Mouse (Mus musculus): ENCODE measurements around the gene Med23. TPM values are rescaled to one million over a fixed set of nuclear protein-coding genes. Genes with fewer than 3 reads are reported as not detected.

Med23 gene
- polyA plus RNA-seq, 1 experiment from 2014 or later, result 31.2 TPM

DNA sequence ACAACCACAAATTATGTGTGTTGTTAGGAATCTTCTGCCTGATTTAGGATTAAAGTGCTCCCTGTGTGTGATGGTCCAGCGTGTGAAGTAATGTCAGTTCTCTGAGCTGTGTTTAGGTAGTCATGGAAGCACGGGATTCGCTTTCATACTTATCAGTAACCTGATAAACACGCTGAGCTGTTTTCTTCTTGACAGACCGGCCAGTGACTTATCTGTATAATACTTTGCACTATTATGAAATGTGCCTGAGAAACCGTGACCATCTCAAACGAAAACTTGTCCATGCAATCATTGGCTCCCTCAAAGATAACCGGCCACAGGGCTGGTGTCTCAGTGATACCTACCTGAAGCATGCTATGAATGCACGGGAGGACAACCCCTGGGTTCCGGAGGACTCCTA lies 35.8 kb downstream of the Med23 start:
- Histone ChIP-seq H3K4me1 (no peaks in the 10 kb centered on the region), H3K36me3 (peaks cover 93% of the 10 kb centered on the region), H3K27me3 (no peaks in the 10 kb centered on the region), H3K4me2 (replicated peaks) (no peak overlapping the region), H3K9me3 (replicated peaks) (no peaks in the 10 kb centered on the region), H3K9ac (no peak overlapping the region), H3K27ac (no peak overlapping the region), H3K4me3 (no peak overlapping the region)
- WGBS, result 96% methylated on average over 10 of the region's 10 CpGs
- no peak for ATAC-seq (ENCODE audit: low FRiP score)

DNA sequence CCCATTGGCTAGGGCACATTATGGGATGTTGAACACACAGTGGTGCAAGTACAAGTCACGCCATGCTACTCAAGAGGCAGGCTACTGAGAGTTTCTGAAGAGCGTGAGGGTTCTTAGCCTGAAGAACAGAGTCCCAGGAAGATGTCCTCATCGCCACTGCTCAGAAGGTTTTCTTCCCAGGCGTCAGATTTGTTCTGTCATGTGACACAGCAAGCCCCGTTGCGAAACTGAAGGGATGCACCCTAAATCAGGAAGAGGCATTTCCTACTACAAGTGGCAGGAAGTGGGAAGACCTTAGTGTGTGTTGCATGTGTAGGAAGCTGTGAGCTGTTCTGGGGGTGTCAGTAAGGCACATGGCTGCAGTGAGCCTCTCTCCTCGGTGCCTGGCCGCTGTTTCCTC lies 41.4 kb downstream of the Med23 start:
- H3K4me1 ChIP-seq, result no peaks in the 10 kb centered on the region
- H3K36me3 ChIP-seq, result peaks cover 83% of the 10 kb centered on the region
- H3K27ac ChIP-seq, result no peak overlapping the region
- H3K9me3 ChIP-seq (replicated peaks), result no peaks in the 10 kb centered on the region
- no peak overlapping the region for H3K9ac ChIP-seq
- H3K4me2 ChIP-seq (replicated peaks), result no peak overlapping the region
- 95% methylated on average over 8 of the region's 8 CpGs for WGBS
- ATAC-seq (ENCODE audit: low FRiP score), result no peak
- H3K27me3 ChIP-seq, result no peaks in the 10 kb centered on the region
- no peak overlapping the region for H3K4me3 ChIP-seq

DNA sequence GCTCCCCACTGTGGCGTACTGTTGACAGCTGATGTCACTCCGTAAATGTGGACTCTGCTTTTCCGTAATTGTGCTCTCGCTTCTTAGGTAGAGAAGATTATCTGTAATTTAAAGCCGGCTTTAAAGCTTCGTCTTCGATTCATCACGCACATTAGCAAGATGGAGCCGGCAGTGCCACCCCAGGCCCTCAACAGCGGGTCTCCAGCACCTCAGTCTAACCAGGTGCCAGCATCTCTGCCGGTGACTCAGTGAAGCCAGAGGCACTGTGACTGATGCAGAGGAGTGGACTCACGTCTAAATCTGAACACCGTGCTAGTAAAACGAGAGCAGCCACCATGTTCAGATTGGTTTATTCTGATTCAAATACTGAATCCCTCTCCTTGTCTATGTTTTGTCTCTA lies 42.8 kb downstream of the Med23 start:
- Histone ChIP-seq H3K4me3 (no peak overlapping the region), H3K27me3 (no peaks in the 10 kb centered on the region), H3K4me1 (no peaks in the 10 kb centered on the region), H3K36me3 (peaks cover 78% of the 10 kb centered on the region), H3K9ac (no peak overlapping the region), H3K4me2 (replicated peaks) (no peak overlapping the region), H3K27ac (no peak overlapping the region), H3K9me3 (replicated peaks) (no peaks in the 10 kb centered on the region)
- no peak for ATAC-seq (ENCODE audit: low FRiP score)
- WGBS, result 97% methylated on average over 14 of the region's 14 CpGs

DNA sequence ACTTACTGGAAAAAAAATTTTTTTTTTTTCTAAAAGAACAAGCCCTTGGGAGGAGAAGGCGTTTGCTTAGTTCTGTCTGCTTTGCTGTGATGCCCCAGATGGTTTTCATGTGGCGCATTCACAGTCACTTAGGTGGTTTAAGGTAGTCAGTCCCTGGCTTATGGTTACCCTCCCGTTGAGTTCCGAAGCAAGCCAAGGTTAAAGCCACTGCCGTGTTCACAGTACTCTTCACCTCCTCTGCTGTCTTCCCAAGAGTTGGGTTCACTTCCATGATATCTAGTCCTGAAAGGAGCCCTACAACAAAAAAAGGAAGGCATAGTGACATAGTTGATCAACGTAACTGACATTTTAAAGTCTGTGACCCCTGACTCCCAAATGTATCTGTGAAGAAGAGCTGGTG lies 45.7 kb downstream of the Med23 start:
- ATAC-seq (ENCODE audit: low FRiP score), result no peak
- no peaks in the 10 kb centered on the region for H3K4me1 ChIP-seq
- H3K9me3 ChIP-seq (replicated peaks), result no peaks in the 10 kb centered on the region
- H3K4me3 ChIP-seq, result no peak overlapping the region
- no peak overlapping the region for H3K9ac ChIP-seq
- WGBS, result 90% methylated on average over 6 of the region's 6 CpGs
- no peak overlapping the region for H3K27ac ChIP-seq
- no peaks in the 10 kb centered on the region for H3K27me3 ChIP-seq
- H3K4me2 ChIP-seq (replicated peaks), result no peak overlapping the region
- H3K36me3 ChIP-seq, result peaks cover 56% of the 10 kb centered on the region

- H3K9me3 ChIP-seq (replicated peaks), result no peaks in the 10 kb centered on the region
- WGBS, result 72% methylated on average over 4 of the region's 4 CpGs
- peaks cover 9% of the 10 kb centered on the region; the same call in 1 of the 2 replicates for H3K4me1 ChIP-seq
- H3K4me3 ChIP-seq, result no peak overlapping the region
- no peak overlapping the region for H3K27ac ChIP-seq
- H3K4me2 ChIP-seq (replicated peaks), result no peak overlapping the region
- no peak overlapping the region for H3K9ac ChIP-seq
- peaks cover 6% of the 10 kb centered on the region; the same call in 1 of the 2 replicates for H3K36me3 ChIP-seq
- H3K27me3 ChIP-seq, result no peaks in the 10 kb centered on the region
- no peak for ATAC-seq (ENCODE audit: low FRiP score)
These were observed 53.2 kb downstream of the Med23 start for GRCm38 (mm10) chr10:24922977-24923376.

GRCm38 (mm10) chr10:24924296-24924695 lies 54.5 kb downstream of the Med23 start:
- H3K9me3 ChIP-seq (replicated peaks), result no peaks in the 10 kb centered on the region
- ATAC-seq (ENCODE audit: low FRiP score), result no peak
- H3K36me3 ChIP-seq, result no peaks in the 10 kb centered on the region
- no peak overlapping the region for H3K9ac ChIP-seq
- H3K27ac ChIP-seq, result no peak overlapping the region
- H3K4me3 ChIP-seq, result no peak overlapping the region
- H3K4me2 ChIP-seq (replicated peaks), result no peak overlapping the region
- peaks cover 12% of the 10 kb centered on the region; the same call in 1 of the 2 replicates for H3K4me1 ChIP-seq
- H3K27me3 ChIP-seq, result no peaks in the 10 kb centered on the region
- WGBS, result 75% methylated on average over 3 of the region's 3 CpGs

DNA sequence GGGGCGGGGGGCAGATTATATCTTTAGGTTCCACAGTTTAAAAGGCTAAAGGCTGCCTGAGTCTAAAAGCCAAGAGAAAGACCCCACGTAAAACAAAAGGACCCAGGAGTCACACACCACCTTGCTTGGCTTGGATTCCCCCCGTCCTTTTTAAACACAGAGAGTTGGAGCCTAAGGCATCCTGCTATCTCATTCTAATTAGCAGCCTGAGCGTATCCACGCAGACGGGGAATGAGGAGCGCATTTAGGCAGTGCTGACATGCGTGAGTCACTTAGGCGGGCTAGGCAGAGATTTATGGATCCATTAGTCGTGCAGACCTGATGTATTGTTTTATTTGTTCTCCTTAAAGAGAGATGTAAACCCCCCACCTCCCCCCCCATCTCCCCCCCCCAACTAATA lies 56.6 kb downstream of the Med23 start:
- 41% methylated on average over 10 of the region's 10 CpGs for WGBS
- no peak overlapping the region for H3K4me3 ChIP-seq
- no peaks in the 10 kb centered on the region for H3K27me3 ChIP-seq
- H3K9me3 ChIP-seq (replicated peaks), result no peaks in the 10 kb centered on the region
- H3K27ac ChIP-seq, result no peak overlapping the region
- peak; percentile 85 for ATAC-seq (ENCODE audit: low FRiP score)
- H3K4me2 ChIP-seq (replicated peaks), result no peak overlapping the region
- H3K4me1 ChIP-seq, result peaks cover 12% of the 10 kb centered on the region; the same call in 1 of the 2 replicates
- H3K36me3 ChIP-seq, result no peaks in the 10 kb centered on the region
- no peak overlapping the region for H3K9ac ChIP-seq

GRCm38 (mm10) chr10:24926962-24927720 lies 57.4 kb downstream of the Med23 start, which contains the start of gene Arg1:
TSS of gene Arg1 (minus strand) at chr10:24927484.
- 50% methylated on average over 14 of the region's 14 CpGs for WGBS
- Histone ChIP-seq H3K36me3 (no peaks in the 10 kb centered on the region), H3K4me2 (replicated peaks) (0 out of 2 replicates have a peak within 1 kb of the TSS, but pooled peaks have one; percentile 15), H3K9ac (no peak within 1 kb of the TSS), H3K4me3 (no peak within 1 kb of the TSS), H3K4me1 (peaks cover 12% of the 10 kb centered on the region; the same call in 1 of the 2 replicates), H3K9me3 (replicated peaks) (no peaks in the 10 kb centered on the region), H3K27ac (no peak within 1 kb of the TSS), H3K27me3 (no peaks in the 10 kb centered on the region)
- peak; percentile 64; the same call in 1 of the 2 replicates for ATAC-seq (ENCODE audit: low FRiP score)

DNA sequence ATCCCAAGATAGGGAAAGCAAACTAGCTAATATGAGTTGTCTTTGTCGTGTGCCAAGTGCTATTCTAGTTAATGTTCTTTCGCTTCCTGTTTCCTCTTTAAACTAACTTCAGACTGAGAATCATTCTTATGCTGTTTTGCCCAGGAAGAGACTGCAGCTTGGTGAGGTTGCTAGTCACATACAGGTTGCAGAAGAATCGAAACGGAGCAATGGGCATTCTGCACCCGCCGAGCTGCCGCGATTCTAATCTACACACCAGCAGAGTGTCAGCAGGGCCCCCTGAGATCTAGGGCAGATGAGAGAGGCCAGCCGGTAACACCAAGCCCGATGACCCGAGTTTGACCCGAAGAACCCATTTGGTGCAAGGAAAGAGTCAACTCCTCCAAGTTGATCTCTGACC lies 58.3 kb downstream of the Med23 start:
- 36% methylated on average over 12 of the region's 12 CpGs for WGBS
- H3K9me3 ChIP-seq (replicated peaks), result no peaks in the 10 kb centered on the region
- H3K27me3 ChIP-seq, result no peaks in the 10 kb centered on the region
- H3K4me3 ChIP-seq, result no peak overlapping the region
- H3K4me1 ChIP-seq, result peaks cover 12% of the 10 kb centered on the region; the same call in 1 of the 2 replicates
- H3K27ac ChIP-seq, result no peak overlapping the region
- ATAC-seq (ENCODE audit: low FRiP score), result no peak
- H3K4me2 ChIP-seq (replicated peaks), result no peak overlapping the region
- no peaks in the 10 kb centered on the region for H3K36me3 ChIP-seq
- no peak overlapping the region for H3K9ac ChIP-seq

GRCm38 (mm10) chr10:24930143-24930542 lies 60.4 kb downstream of the Med23 start:
- no peak overlapping the region for H3K27ac ChIP-seq
- no peak overlapping the region for H3K4me3 ChIP-seq
- no peak overlapping the region for H3K9ac ChIP-seq
- H3K9me3 ChIP-seq (replicated peaks), result no peaks in the 10 kb centered on the region
- H3K36me3 ChIP-seq, result no peaks in the 10 kb centered on the region
- H3K27me3 ChIP-seq, result no peaks in the 10 kb centered on the region
- H3K4me1 ChIP-seq, result peaks cover 12% of the 10 kb centered on the region; the same call in 1 of the 2 replicates
- ATAC-seq (ENCODE audit: low FRiP score), result no peak
- H3K4me2 ChIP-seq (replicated peaks), result no peak overlapping the region
- 85% methylated on average over 6 of the region's 6 CpGs for WGBS

DNA sequence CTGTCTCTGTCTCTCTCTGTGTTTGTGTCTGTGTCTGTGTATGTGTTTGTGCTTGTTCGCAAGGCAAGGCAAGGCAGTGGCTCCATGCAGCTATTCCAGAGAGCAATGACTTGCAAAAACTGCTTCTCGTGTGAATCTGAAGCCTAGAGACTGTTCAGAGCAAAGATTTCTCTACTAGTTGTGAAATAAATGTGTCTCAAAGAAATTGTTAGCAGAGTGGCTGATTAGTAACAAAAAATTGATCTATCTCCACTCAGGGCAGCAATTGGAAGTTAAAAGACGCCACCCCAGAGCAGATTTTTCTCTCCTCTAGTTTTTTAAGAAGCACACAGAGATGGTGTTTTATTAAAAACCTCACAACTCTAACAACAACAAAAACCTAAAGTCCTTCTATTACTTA lies 78.1 kb downstream of the Med23 start:
- ATAC-seq (ENCODE audit: low FRiP score), result no peak
- no peaks in the 10 kb centered on the region for H3K27me3 ChIP-seq
- H3K4me2 ChIP-seq (replicated peaks), result no peak overlapping the region
- H3K27ac ChIP-seq, result no peak overlapping the region
- no peaks in the 10 kb centered on the region for H3K4me1 ChIP-seq
- no peak overlapping the region for H3K4me3 ChIP-seq
- H3K36me3 ChIP-seq, result no peaks in the 10 kb centered on the region
- WGBS, result 82% methylated on average over 3 of the region's 3 CpGs
- H3K9ac ChIP-seq, result no peak overlapping the region
- no peaks in the 10 kb centered on the region for H3K9me3 ChIP-seq (replicated peaks)

- Histone ChIP-seq H3K27me3 (no peaks in the 10 kb centered on the region), H3K9me3 (replicated peaks) (no peaks in the 10 kb centered on the region), H3K27ac (no peak overlapping the region), H3K4me3 (no peak overlapping the region), H3K9ac (no peak overlapping the region), H3K36me3 (no peaks in the 10 kb centered on the region), H3K4me2 (replicated peaks) (no peak overlapping the region), H3K4me1 (no peaks in the 10 kb centered on the region)
- ATAC-seq (ENCODE audit: low FRiP score), result no peak
- 75% methylated on average over 8 of the region's 8 CpGs for WGBS
These were observed 78.5 kb downstream of the Med23 start for GRCm38 (mm10) chr10:24948278-24948677.

DNA sequence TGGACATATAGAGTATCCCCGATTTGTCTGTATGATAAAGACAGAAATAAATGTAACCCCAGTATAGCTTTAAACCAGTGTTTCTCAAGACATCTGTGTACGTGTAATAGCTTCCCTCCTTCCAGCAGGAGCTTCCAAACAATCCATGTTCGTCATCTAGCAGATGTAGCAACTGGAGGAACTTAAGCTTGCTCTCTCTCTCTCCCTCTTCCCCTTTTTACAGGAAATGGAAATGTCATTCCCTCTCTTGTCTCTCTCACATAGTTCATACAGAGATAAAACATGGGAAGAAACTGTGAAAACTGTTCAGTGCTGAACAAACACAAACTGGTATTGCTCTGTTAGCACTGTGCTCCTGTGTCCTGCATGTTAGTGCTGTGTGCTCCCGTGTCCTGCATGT lies 80.4 kb downstream of the Med23 start:
- Histone ChIP-seq H3K9me3 (replicated peaks) (no peaks in the 10 kb centered on the region), H3K27me3 (no peaks in the 10 kb centered on the region), H3K4me2 (replicated peaks) (no peak overlapping the region), H3K27ac (no peak overlapping the region), H3K36me3 (no peaks in the 10 kb centered on the region), H3K9ac (no peak overlapping the region), H3K4me1 (no peaks in the 10 kb centered on the region), H3K4me3 (no peak overlapping the region)
- WGBS, result 88% methylated on average over 4 of the region's 4 CpGs
- ATAC-seq (ENCODE audit: low FRiP score), result no peak

Measured in hindbrain, embryonic 12.5 days (tissue).